ENCODE assay signal across 8 mouse cellular contexts in genomic region chr12:55442861-55443850, GRCm38 (mm10). TPM values are rescaled to one million over a fixed set of nuclear protein-coding genes. Genes with fewer than 3 reads are reported as not detected.
DNase-seq lines count a peak whose midpoint lies in the region; ATAC-seq lines count a peak whose summit lies in the region.

No protein-coding gene starts in this region.

- no peak overlapping the region for H3K4me2 ChIP-seq in midbrain, embryonic 15.5 days
- H3K4me2 ChIP-seq in stomach, embryonic 15.5 days, result no peak overlapping the region

- H3K9ac ChIP-seq in midbrain, embryonic 15.5 days, result no peak overlapping the region
- no peak overlapping the region for H3K9ac ChIP-seq in stomach, embryonic 15.5 days

- H3K27ac ChIP-seq in midbrain, embryonic 10.5 days (replicated peaks), result peak overlapping the region; percentile 57; the same call in 1 of the 2 replicates
- no peak overlapping the region for H3K27ac ChIP-seq in midbrain, embryonic 15.5 days
- H3K27ac ChIP-seq in stomach, embryonic 15.5 days, result peak overlapping the region; percentile 77

- 65% methylated on average over 9 of the region's 9 CpGs for WGBS in midbrain, embryonic 10.5 days
- WGBS in midbrain, embryonic 15.5 days, result 62% methylated on average over 9 of the region's 9 CpGs
- 53% methylated on average over 9 of the region's 9 CpGs for WGBS in stomach, embryonic 15.5 days

- no peak for DNase-seq in midbrain, embryonic 10.5 days (ENCODE audit: low spot score)
- peak; percentile 80 for DNase-seq in adrenal gland, postnatal 25 days
- peak; percentile 79 to 86 for DNase-seq in heart, adult 9 months (ENCODE audit: low spot score in 2 of 2)
- peak; percentile 88 to 89 for DNase-seq in kidney, adult 8-10 months
- peak; percentile 94 for DNase-seq in lung, postnatal 10 days
- no peak for DNase-seq in T-cell, adult 2 months (ENCODE audit: low spot score)

- H3K36me3 ChIP-seq in midbrain, embryonic 10.5 days, result no peaks in the 10 kb centered on the region
- no peaks in the 10 kb centered on the region for H3K36me3 ChIP-seq in midbrain, embryonic 15.5 days (replicated peaks)
- no peaks in the 10 kb centered on the region for H3K36me3 ChIP-seq in stomach, embryonic 15.5 days

- no peak overlapping the region for H3K4me3 ChIP-seq in midbrain, embryonic 10.5 days
- no peak overlapping the region for H3K4me3 ChIP-seq in midbrain, embryonic 15.5 days
- no peak overlapping the region for H3K4me3 ChIP-seq in stomach, embryonic 15.5 days (replicated peaks)

- H3K4me1 ChIP-seq in midbrain, embryonic 10.5 days, result peaks cover 48% of the 10 kb centered on the region
- peaks cover 22% of the 10 kb centered on the region for H3K4me1 ChIP-seq in midbrain, embryonic 15.5 days
- H3K4me1 ChIP-seq in stomach, embryonic 15.5 days, result peaks cover 32% of the 10 kb centered on the region

- no peaks in the 10 kb centered on the region for H3K9me3 ChIP-seq in midbrain, embryonic 10.5 days (replicated peaks)
- no peaks in the 10 kb centered on the region for H3K9me3 ChIP-seq in midbrain, embryonic 15.5 days
- no peaks in the 10 kb centered on the region for H3K9me3 ChIP-seq in stomach, embryonic 15.5 days

- no peak for ATAC-seq in midbrain, embryonic 15.5 days (replicated peaks)
- peak; percentile 69 for ATAC-seq in stomach, embryonic 15.5 days (ENCODE audit: insufficient read depth, low FRiP score, low read depth)

- no peaks in the 10 kb centered on the region; the same call in 1 of the 2 replicates for H3K27me3 ChIP-seq in midbrain, embryonic 10.5 days (ENCODE audit: low read depth, poor library complexity, severe bottlenecking)
- H3K27me3 ChIP-seq in midbrain, embryonic 15.5 days (replicated peaks), result no peaks in the 10 kb centered on the region
- no peaks in the 10 kb centered on the region for H3K27me3 ChIP-seq in stomach, embryonic 15.5 days (replicated peaks)

RNA-seq across cellular contexts. Expression of gene Nfkbia, which starts 49.3 kb away (rescaled TPM):
- polyA plus RNA-seq in midbrain, embryonic 10.5 days (2016; fragmentation: Nextera tagmentation; extraction: Ambion mirVana), result 39.0 and 43.8 TPM in 2 replicates
- polyA plus RNA-seq in midbrain, embryonic 15.5 days (2015; fragmentation: Nextera tagmentation; extraction: Ambion mirVana), result 60.0 and 63.8 TPM in 2 replicates
- 74.3 and 77.9 TPM in 2 replicates for total RNA-seq in adrenal gland, postnatal 25 days (2021)
- 78.4 and 81.8 TPM in 2 replicates for polyA plus RNA-seq in stomach, embryonic 15.5 days (2015; fragmentation: Nextera tagmentation; extraction: Ambion mirVana)

RNA-seq across cellular contexts. Expression of gene Psma6, which starts 59.1 kb away (rescaled TPM):
- 496 and 514 TPM in 2 replicates for polyA plus RNA-seq in midbrain, embryonic 10.5 days (2016; fragmentation: Nextera tagmentation; extraction: Ambion mirVana)
- 382 and 383 TPM in 2 replicates for polyA plus RNA-seq in midbrain, embryonic 15.5 days (2015; fragmentation: Nextera tagmentation; extraction: Ambion mirVana)
- 216 and 229 TPM in 2 replicates for total RNA-seq in adrenal gland, postnatal 25 days (2021)
- 392 and 406 TPM in 2 replicates for polyA plus RNA-seq in stomach, embryonic 15.5 days (2015; fragmentation: Nextera tagmentation; extraction: Ambion mirVana)

Comparison
In these comparisons a context has a peak if more than half of its experiments do, and no peak if none do; other contexts are left out.
1. DNase-seq: peak in adrenal gland, postnatal 25 days (single experiment), heart, adult 9 months (2 of 2), kidney, adult 8-10 months (2 of 2) and lung, postnatal 10 days (single experiment); none in midbrain, embryonic 10.5 days (single experiment) and T-cell, adult 2 months (single experiment).